Comparison of ENCODE assay signal across 22 mouse cellular contexts in genomic region chr11:120380271-120380670, GRCm38 (mm10). TPM values are rescaled to one million over a fixed set of nuclear protein-coding genes. Genes with fewer than 3 reads are reported as not detected.
"Had no signal": no experiment of that assay in that cellular context is flagged by ENCODE, and none has a peak within 500 bp of the region (broad histone marks: within the 10 kb centered on the region; RNA-seq: fewer than 3 reads in every experiment).

No protein-coding gene starts in this region.

- H3K27ac ChIP-seq: limb, embryonic 15.5 days; liver, embryonic 14.5 days; macrophage; midbrain, embryonic 12.5 days; midbrain, embryonic 15.5 days; neural tube, embryonic 12.5 days; neural tube, embryonic 15.5 days had no signal

- ATAC-seq: liver, postnatal 0 days; lung, postnatal 0 days; midbrain, embryonic 15.5 days had no signal

- H3K27me3 ChIP-seq: limb, embryonic 12.5 days; limb, embryonic 15.5 days; midbrain, embryonic 12.5 days; midbrain, embryonic 15.5 days; neural tube, embryonic 12.5 days; neural tube, embryonic 15.5 days had no signal

- H3K9me3 ChIP-seq: limb, embryonic 12.5 days; limb, embryonic 15.5 days; midbrain, embryonic 12.5 days; midbrain, embryonic 15.5 days; neural tube, embryonic 12.5 days; neural tube, embryonic 15.5 days had no signal

- H3K4me3 ChIP-seq: limb, embryonic 12.5 days; limb, embryonic 15.5 days; midbrain, embryonic 12.5 days; midbrain, embryonic 15.5 days; neural tube, embryonic 12.5 days; neural tube, embryonic 15.5 days had no signal

- H3K4me2 ChIP-seq: limb, embryonic 12.5 days; limb, embryonic 15.5 days; liver, embryonic 11.5 days; lung, embryonic 14.5 days; midbrain, embryonic 12.5 days; midbrain, embryonic 15.5 days; neural tube, embryonic 12.5 days; neural tube, embryonic 15.5 days had no signal

- H3K9ac ChIP-seq: limb, embryonic 12.5 days; limb, embryonic 15.5 days; liver, embryonic 14.5 days; liver, postnatal 0 days; lung, embryonic 14.5 days; midbrain, embryonic 12.5 days; midbrain, embryonic 15.5 days; neural tube, embryonic 12.5 days; neural tube, embryonic 15.5 days had no signal

- DNase-seq: kidney, postnatal 14 days; kidney, postnatal 4 days; left cerebral cortex, postnatal 4 days; liver, postnatal 0 days; lung, embryonic 14.5 days; right cerebral cortex, adult 18-20 months; right cerebral cortex, postnatal 25 days; thymus, adult 18-20 months; thymus, postnatal 36 days had no signal

RNA-seq across cellular contexts. Expression of gene Fscn2, which starts 18.9 kb away (rescaled TPM):
- total RNA-seq: megakaryocyte, adult 5-6 weeks had no signal
- polyA plus RNA-seq: liver, embryonic 14.5 days; liver, postnatal 0 days; macrophage; small intestine, adult 2 months; spleen, adult 2 months had no signal
